Mouse (Mus musculus) heart, adult 8-10 months (tissue): ENCODE measurements at regions not wholly inside any gene's neighbourhood (a gene's known extent, or its start where the extent isn't known, plus 50 kb on each side); places are given as distances from the start of the nearest gene placed in this dataset.
"Not testable (repeated sequence)": the region's sequence is repeated elsewhere in the genome, so short reads cannot be mapped to it uniquely, and the experiment has no call there.

Source experiments
- DNase-seq: peaks from one replicate; pipeline ENCODE4 v3.0.0; 2022; ENCODE audit warnings: low spot score

- DNase-seq = no peak
Observed at GRCm38 (mm10) chr3:79002173-79002848, 284.0 kb downstream of the Rapgef2 start.

- DNase-seq = no peak
Observed at GRCm38 (mm10) chr3:79001754-79002153, 284.6 kb downstream of the Rapgef2 start.

GRCm38 (mm10) chr3:79000293-79000692, 286.0 kb downstream of the Rapgef2 start:
- DNase-seq = no peak

GRCm38 (mm10) chr3:78999803-79000202, 286.5 kb downstream of the Rapgef2 start:
- no peak for DNase-seq

DNA sequence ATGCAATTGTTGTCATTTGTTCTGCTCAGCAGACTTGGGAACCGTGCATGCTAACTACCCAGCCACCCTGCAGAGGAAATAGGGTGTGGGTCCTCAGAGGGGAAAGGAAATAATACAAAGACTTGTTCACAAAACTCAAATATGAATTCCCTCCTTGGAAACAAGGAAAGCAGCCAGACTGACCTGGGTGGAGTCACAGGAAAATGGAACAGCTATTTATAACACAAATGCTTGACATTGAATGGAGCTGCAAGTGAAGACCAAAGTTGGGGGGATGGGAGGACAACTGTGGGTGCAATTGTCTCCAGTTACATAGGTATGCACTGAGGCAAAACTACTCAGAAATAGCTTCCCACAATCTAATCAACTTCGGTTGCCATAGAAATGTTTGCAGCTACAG, 298.2 kb downstream of the Rapgef2 start:
- peak; percentile 84 for DNase-seq

- no peak for DNase-seq
Observed at GRCm38 (mm10) chr3:78986726-78987125, 299.6 kb downstream of the Rapgef2 start.

GRCm38 (mm10) chr3:78981057-78981456, 305.3 kb downstream of the Rapgef2 start:
- no peak for DNase-seq

- DNase-seq = no peak
Observed at GRCm38 (mm10) chr3:78978781-78979180, 307.5 kb downstream of the Rapgef2 start.

GRCm38 (mm10) chr3:78966683-78967549, 319.4 kb downstream of the Rapgef2 start:
- not testable (repeated sequence) for DNase-seq

DNA sequence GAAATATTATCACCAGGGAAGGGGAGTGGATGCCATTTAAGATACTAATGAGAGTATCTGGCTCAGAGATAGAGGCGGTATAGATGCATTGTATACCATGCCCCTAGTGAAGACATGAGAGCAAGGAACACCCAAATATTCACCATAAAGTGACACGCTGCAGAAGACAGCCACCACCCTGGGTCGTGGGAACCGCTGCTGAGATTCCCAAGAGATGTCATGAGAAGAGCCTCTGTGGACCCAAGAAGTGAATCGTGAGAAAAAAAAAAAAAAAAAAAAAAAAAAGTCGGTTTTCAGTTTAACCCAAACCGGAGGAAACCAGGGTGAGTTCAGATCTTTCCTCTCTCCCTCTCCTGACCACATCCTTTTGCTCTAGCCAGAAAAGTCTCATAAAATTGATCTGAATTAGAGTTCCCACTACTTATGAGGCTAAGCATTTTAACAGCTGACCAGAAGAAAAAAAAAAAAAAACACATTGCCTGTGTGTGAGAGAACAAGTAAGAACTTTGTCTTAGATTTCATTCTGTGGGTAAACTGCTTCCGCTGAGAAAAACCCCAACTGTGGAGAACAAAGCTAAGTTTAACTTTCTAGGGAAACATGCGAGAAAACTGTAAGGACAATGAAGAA, 322.0 kb downstream of the Rapgef2 start:
- no peak for DNase-seq

GRCm38 (mm10) chr3:78958781-78959180, 327.5 kb downstream of the Rapgef2 start:
- DNase-seq = peak; percentile 40

- DNase-seq = no peak
Observed at GRCm38 (mm10) chr3:78955364-78955763, 331.0 kb downstream of the Rapgef2 start.

GRCm38 (mm10) chr3:78949385-78949784, 336.9 kb downstream of the Rapgef2 start:
- not testable (repeated sequence) for DNase-seq

DNA sequence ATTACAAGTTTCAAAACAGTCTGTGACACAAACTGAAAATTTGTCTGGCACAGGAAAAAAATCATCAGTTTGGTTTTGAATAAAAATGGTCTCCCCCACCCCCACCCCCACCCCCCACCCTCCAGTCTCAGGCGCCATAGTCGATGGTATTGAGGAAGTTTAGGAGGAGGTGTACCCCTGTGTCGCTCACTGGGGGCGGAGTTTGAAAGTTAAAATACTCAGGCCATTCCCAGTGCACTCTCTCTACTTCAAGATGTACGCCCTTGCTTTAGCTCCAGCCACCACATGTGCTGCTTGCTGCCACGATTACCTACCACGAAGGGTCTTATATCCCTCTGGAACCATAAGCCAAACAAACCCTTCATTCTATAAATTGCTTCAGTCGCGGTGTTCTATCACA, 337.6 kb downstream of the Rapgef2 start:
- no peak for DNase-seq

DNA sequence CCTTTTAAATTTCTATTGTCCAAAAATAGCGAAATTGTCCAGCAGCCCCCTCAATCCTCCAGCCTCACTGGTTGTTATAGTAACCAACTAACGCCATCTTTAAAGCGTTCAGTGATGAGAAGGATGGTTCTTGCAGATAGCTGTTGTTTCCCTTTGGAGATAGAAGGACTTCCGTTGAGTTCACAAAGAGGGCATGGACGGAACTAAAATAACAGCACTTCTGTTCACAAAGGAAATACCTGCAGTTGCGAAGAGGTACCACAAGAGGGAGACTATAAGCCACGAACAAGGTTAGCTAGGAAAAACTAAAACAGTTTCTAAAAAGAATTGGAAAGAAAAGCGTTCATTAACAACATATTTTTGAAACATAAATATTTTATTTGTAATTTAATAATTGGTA, 338.1 kb downstream of the Rapgef2 start:
- peak; percentile 67 for DNase-seq

DNA sequence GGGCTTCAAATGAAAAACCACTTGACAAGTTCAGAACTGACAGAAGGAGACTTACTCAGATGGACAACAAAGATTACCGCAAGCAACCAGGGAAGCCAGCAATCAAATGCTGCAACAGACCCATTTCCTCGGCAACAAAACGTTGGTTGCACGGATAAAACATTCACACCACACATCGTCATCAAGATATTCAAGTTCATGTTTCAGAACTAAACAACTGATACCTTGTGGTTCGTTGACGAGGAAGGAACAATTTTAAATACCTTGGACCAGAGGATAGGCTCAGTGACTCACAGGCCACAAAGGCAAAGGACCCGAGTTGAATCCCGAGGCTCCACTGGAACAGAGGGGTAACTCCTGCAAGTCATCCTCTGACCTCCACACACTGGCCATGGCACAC, 339.1 kb downstream of the Rapgef2 start:
- DNase-seq = no peak

DNA sequence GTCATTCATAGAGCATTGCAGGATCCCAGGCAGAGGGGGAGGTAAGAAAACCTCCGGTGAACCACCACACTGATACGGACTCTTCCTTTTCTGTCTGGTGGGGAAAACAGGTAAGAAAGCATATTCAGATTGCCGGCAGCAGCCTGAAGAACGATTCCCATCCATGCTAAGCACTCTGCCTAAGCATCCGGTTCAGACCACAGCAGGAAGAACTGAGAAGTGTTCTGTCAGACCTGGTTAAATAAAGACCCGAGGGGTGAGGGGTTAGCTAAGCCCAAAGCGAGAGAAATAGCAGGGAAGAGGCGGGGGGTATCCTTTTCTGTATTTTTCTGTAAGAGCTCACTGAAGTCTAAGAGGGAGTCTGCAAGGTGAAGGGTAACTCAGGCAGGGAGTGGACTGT, 342.1 kb downstream of the Rapgef2 start:
- no peak for DNase-seq

DNA sequence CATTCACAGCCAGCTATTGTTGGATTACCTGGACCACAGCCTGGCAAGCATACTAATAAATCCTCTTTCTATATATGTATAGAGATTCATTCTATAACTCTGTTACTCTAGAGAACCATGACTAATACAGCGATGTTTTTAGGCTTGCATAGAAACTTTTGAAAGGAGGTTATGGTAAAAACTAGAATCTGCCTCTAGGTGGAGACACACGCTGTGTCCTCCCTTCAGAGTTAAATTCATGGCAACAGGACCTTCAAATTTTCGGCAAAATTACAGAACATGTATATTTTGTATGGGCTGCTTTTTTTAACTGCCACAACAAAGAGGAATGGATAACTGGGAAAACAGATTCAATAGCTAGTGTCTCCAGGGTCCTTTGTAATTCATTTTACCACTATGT, 353.3 kb downstream of the Rapgef2 start:
- no peak for DNase-seq

DNA sequence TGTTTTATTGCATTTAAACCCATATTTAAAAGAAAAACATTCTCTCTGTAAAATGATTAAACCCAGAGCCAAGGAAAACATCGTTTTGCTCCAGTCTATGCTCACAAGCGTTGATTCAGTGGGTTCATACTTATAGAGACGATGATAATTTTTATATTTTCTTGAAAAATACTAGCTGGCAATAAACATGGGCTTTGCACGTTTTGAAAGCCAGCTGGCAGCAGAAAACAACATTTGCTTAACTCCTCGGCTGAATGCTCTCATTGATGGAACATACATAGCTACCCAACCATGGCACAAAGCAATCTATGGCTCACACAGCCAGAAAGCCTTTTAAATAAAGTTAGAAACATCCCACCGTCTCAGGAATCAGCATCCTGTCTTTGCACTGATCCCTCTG, 366.5 kb downstream of the Rapgef2 start:
- no peak for DNase-seq

- peak; percentile 80 for DNase-seq
Observed at GRCm38 (mm10) chr3:78919407-78919806, 366.9 kb downstream of the Rapgef2 start.

DNA sequence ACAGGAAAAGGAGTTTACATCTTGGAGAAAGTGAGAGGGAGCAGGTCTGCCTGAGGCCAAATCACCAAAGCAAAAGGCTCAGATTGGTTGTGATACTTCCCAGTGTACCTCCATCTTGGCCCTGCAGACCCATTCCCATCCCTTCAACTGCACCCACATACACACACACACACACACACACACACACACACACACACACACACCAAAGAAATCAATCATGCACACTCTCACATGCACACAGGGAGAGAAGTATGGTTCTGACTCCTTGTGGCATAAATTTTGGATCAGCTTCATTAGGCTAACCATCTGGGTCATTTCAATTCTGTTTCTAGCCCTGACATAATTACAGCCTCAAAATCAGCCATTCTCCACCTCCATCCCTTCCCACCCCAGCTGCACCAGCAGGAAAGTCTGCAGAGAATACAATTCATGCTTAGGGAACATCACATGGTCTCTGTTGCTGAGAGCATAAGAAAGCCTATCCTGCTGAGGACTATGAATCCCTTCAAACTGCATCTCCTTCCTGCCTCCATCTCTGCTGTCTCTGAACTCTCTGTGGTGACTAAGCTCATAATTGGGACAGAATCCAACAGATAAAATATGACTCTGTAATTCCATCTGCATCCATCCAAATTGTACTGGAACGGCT, 378.0 kb downstream of the Rapgef2 start:
- peak; percentile 44 for DNase-seq

DNA sequence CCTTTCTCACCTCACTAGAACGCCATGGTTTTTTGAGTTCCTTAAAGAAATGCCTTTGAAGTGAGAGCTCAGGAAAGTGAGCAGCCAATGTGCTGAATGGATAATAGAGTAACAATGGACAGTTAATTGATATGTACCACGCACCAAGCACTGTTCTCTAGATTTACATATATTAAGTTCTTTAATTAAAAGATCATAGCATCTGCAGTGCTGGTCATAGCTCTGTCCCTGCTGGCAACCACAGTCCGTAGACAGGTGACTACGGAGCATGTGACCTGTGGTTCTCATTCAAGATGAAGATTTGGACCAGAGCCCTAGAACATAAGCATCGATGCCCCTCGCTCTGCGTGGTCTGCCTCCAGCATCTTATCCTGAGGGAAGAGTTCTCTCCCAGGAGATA, 378.5 kb downstream of the Rapgef2 start:
- no peak for DNase-seq
